Mouse (Mus musculus) heart, adult 18-20 months (tissue): ENCODE data around the gene Scaf4. TPM values are rescaled to one million over a fixed set of nuclear protein-coding genes. Genes with fewer than 3 reads are reported as not detected.

Source experiments
- DNase-seq, 2 experiments: peaks; one replicate each; pipeline ENCODE4 v3.0.0; 2021 to 2022; ENCODE audit warnings: mixed read lengths in 1 of 2
- total RNA-seq, 2 experiments: library from RNA; stranded (reverse); gene quantifications; 2 replicates each; pipeline ENCODE4 v1.2.3; 2021

Scaf4 gene
- total RNA-seq, 2 experiments from 2014 or later = 18.1 to 21.3 TPM

GRCm38 (mm10) chr16:90199174-90199573 is 85.1 kb downstream of the Scaf4 start:
- no peak for DNase-seq

GRCm38 (mm10) chr16:90198626-90199025 is 85.7 kb downstream of the Scaf4 start:
- DNase-seq = no peak

GRCm38 (mm10) chr16:90197337-90197973 is 86.8 kb downstream of the Scaf4 start:
- peak; percentile 87 for DNase-seq

DNA sequence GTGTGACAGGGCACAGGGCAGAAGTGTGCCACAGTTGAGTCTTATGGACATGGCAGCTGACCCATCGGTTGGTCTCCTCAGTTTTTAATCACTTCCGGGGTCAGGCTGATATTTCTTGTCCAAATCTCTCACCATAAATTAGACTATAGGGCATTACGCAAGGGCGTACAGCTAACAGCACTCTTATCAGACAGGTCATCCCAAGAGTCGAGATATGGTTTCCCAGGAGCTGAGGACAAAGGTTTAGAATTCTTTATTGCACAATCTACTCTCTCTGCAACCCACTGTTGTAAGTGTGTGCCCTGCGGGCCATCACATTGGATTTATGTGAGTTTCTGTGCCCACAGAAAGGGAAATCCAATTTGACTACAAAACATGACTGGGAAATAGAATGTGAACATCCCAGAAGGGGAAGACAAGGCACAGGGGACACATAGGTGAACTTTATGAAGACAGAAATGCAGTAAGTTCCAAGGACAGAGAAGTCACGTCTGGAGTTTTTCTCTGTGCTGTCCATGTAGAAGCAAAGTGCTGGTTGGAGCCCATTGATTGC is 87.5 kb downstream of the Scaf4 start:
- DNase-seq = no peak

GRCm38 (mm10) chr16:90193719-90194118 is 90.6 kb downstream of the Scaf4 start:
- DNase-seq = no peak

DNA sequence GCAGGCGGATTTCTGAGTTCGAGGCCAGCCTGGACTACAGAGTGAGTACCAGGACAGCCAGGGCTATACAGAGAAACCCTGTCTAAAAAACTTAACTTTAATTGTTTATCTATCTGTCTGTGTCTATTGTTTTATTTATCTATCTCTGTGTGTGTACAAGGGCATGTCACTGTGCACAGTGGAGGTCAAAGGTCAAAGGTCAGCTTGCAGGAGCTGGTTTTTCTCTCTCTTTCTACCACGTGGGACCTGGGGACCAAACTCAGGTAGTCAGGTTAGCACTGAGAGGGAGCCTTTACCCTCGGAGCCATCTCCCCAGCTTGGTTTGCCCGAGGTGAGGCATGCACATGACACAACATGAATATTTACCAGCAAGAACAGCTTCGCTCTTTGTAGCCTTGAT is 93.0 kb downstream of the Scaf4 start:
- DNase-seq = no peak

- DNase-seq = peak; percentile 63 to 68
Observed at GRCm38 (mm10) chr16:90187453-90187852, 96.8 kb downstream of the Scaf4 start.

DNA sequence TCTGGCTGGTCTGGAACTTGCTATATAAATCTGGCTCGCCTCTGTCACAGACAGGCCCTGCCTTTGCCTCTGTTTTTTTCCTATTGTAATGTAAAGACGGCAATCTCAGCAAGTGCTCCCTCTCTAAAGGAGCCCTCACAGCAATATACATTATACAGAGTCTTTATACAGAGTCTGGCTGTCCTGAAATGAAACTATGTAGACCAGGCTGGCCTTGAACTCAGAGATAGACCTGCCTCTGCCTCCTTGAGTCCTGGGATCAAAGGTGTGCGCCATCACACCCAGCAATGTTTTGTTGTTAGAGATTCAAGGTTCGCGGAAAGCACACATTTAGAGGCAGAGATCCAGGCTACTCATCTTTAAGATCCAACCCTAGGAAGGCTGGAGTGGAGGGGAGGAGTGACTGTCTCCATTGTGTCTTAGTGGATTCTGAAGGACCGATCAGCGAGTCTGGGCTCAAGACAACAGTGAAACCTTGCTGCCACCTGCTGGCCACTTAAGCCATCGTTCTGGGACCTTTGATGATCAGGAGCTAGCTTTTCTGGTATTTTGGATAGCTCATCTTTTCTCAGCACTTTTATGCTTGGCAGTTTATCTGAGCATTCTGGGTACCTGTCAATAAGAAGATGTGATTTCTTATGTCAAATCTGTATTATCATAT is 98.2 kb downstream of the Scaf4 start:
- peak; percentile 73 to 87 for DNase-seq

- no peak for DNase-seq
Observed at GRCm38 (mm10) chr16:90184135-90184534, 100.2 kb downstream of the Scaf4 start.

GRCm38 (mm10) chr16:90181673-90182072 is 102.6 kb downstream of the Scaf4 start:
- no peak for DNase-seq

- DNase-seq = no peak
Observed at GRCm38 (mm10) chr16:90180975-90181374, 103.3 kb downstream of the Scaf4 start.

DNA sequence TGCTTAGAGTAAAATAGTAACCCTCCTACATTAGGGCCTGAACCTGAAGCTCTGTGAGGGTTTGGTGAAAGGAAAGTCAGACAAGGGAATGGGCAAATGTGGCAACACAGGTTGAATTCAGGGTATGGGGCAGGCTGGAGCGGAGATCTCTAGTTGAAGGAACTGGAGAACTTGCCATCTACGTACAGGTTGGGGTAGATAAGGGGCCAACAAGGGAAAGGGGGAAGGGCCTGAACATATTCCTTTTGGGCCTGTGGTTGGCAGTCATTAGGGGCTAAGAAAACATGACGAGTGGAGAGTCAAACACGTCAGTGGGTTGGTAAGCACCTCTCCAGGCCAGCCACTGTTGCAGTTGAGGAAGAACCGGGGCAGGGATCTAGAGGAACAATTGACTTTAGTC is 104.4 kb downstream of the Scaf4 start:
- no peak for DNase-seq

DNA sequence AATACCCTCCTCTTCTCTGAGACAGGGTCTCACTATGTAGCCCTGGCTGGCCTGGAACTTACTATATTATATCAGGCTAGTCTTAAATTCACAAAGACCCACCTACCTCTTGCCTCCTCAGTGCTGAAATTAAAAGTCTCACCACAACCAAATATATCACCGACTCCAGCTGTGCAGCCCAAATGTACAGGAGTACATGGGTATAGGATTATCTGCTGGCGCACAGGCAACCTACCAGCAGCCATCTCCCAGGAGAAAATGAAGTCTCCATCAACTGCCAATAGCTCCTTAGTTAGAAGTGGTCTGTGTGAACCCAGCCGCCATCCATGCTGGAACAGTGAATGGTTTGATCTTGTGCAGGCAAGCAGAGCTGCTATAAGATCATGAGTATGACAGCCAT is 105.9 kb downstream of the Scaf4 start:
- no peak for DNase-seq

DNA sequence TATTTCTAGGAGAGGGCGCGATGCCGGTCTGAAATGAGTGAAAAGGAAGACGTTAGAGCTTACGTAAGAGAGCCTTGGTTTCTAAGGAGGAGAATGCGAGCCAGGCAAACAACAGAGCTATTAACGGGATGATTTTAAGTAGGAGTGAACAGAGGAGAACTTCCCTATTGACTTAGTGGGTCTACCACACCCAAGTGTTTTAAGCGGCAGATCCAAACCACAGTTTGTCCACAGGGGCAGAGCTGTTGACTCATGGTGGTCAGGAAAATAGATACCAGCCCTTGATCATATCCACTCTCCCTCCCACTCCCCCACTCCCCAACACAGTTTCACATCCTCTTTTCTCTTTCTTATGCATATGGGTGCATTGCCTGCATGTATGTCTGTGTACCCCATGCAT is 106.9 kb downstream of the Scaf4 start:
- DNase-seq = peak in 1 of 2 experiments; percentile 52

- no peak for DNase-seq
Observed at GRCm38 (mm10) chr16:90176472-90176871, 107.8 kb downstream of the Scaf4 start.

Other genes starting within 250 kb of the Scaf4 start
- gene Tiam1, start 140.7 kb downstream of the Scaf4 start, total RNA-seq = 1 to 10 TPM; 8.1 to 8.5 TPM
- 100 to 1,000 TPM; 565 to 589 TPM for gene Sod1, start 63.7 kb downstream of the Scaf4 start, total RNA-seq
- under 1 TPM; 0.36 to 0.40 TPM for gene Hunk, start 101.5 kb upstream of the Scaf4 start, total RNA-seq